8 mouse cellular contexts compared by ENCODE assay signal in genomic region chr19:45046523-45047321, GRCm38 (mm10). TPM values are rescaled to one million over a fixed set of nuclear protein-coding genes. Genes with fewer than 3 reads are reported as not detected.
DNase-seq lines count a peak whose midpoint lies in the region; ATAC-seq and TF ChIP-seq lines count a peak whose summit lies in the region.

No protein-coding gene starts in this region.

- TF ChIP-seq CTCF in gastrocnemius, adult 2 months (IDR thresholded peaks at IDR 0.05), result peak; percentile 29; the same call in 1 of the 2 replicates

- peak overlapping the region; percentile 76 for H3K4me3 ChIP-seq in gastrocnemius, adult 2 months

- peak; percentile 30 for ATAC-seq in inflammation-experienced regulatory T-cells, adult 6 months
- ATAC-seq in megakaryocyte progenitor cell, adult 5-6 weeks (replicated peaks; ENCODE audit: poor library complexity), result peak; percentile 26; the same call in 1 of the 2 replicates

- peak; percentile 89 for DNase-seq in R1 (ENCODE audit: low read depth, low spot score)
- peak; percentile 95 to 97 for DNase-seq in cerebellum, postnatal 25 days
- peak; percentile 95 for DNase-seq in gastrocnemius, adult 2 months
- DNase-seq in left cerebral cortex, adult 9 months (ENCODE audit: low spot score in 2 of 2), result peak; percentile 84 to 89
- DNase-seq in right cerebral cortex, postnatal 36 days (ENCODE audit: low spot score in 2 of 2), result peak; percentile 89 to 90
- peak; percentile 58 for DNase-seq in yolk sac, embryonic 10.5 days (ENCODE audit: low spot score)

- H3K27ac ChIP-seq in gastrocnemius, adult 2 months, result peak overlapping the region; percentile 99

- intact Hi-C loops in gastrocnemius, adult 2 months (cut with DNase I), result no loop called here

RNA-seq across cellular contexts. Expression of gene Sfxn3, which starts 0.6 kb away (rescaled TPM):
- 10 to 100 TPM; 17.1 to 25.1 TPM for total RNA-seq in gastrocnemius, adult 2 months (2021)
- 10 to 100 TPM; 61.5 to 97.7 (median 97.5) TPM for polyA plus RNA-seq in inflammation-experienced regulatory T-cells, adult 6 months (2017; shearing (Covaris generic))
- total RNA-seq in megakaryocyte progenitor cell, adult 5-6 weeks (2015), result 17.5 and 23.8 TPM in 2 replicates
- total RNA-seq in megakaryocyte progenitor cell, adult 5-6 weeks (2017), result 2.4 and 3.1 TPM in 2 replicates

RNA-seq across cellular contexts. Expression of gene Pdzd7, which starts 1.2 kb away (rescaled TPM):
- total RNA-seq in gastrocnemius, adult 2 months (2021), result 1 to 10 TPM; 5.9 to 6.8 TPM
- polyA plus RNA-seq in inflammation-experienced regulatory T-cells, adult 6 months (2017; shearing (Covaris generic)), result not detected
- total RNA-seq in megakaryocyte progenitor cell, adult 5-6 weeks (2015), result 0.05 TPM in 1 of 2 replicates, not detected in the other
- not detected in 2 replicates for total RNA-seq in megakaryocyte progenitor cell, adult 5-6 weeks (2017)

RNA-seq across cellular contexts. Expression of gene Kazald1, which starts 28.3 kb away (rescaled TPM):
- total RNA-seq in gastrocnemius, adult 2 months (2021), result 1 to 10 TPM; 4.2 to 5.9 TPM
- polyA plus RNA-seq in inflammation-experienced regulatory T-cells, adult 6 months (2017; shearing (Covaris generic)), result 1 to 10 TPM in 1 of 3 experiments, under 1 TPM in 2; 0.21 to 1.0 (median 0.56) TPM
- 0.17 and 0.25 TPM in 2 replicates for total RNA-seq in megakaryocyte progenitor cell, adult 5-6 weeks (2015)
- total RNA-seq in megakaryocyte progenitor cell, adult 5-6 weeks (2017), result 0.83 and 0.84 TPM in 2 replicates

RNA-seq across cellular contexts. Expression of gene Lzts2, which starts 32.5 kb away (rescaled TPM):
- total RNA-seq in gastrocnemius, adult 2 months (2021), result 10 to 100 TPM; 21.0 to 29.3 TPM
- 1 to 10 TPM in 1 of 3 experiments, under 1 TPM in 1, not detected in 1; 0.99 to 1.1 TPM for polyA plus RNA-seq in inflammation-experienced regulatory T-cells, adult 6 months (2017; shearing (Covaris generic))
- 4.8 and 5.1 TPM in 2 replicates for total RNA-seq in megakaryocyte progenitor cell, adult 5-6 weeks (2015)
- 7.7 and 8.6 TPM in 2 replicates for total RNA-seq in megakaryocyte progenitor cell, adult 5-6 weeks (2017)

RNA-seq across cellular contexts. Expression of gene Mrpl43, which starts 40.5 kb away (rescaled TPM):
- total RNA-seq in gastrocnemius, adult 2 months (2021), result 10 to 100 TPM; 31.0 to 42.5 TPM
- 10 to 100 TPM; 51.6 to 65.3 (median 55.9) TPM for polyA plus RNA-seq in inflammation-experienced regulatory T-cells, adult 6 months (2017; shearing (Covaris generic))
- 44.3 and 44.8 TPM in 2 replicates for total RNA-seq in megakaryocyte progenitor cell, adult 5-6 weeks (2015)
- total RNA-seq in megakaryocyte progenitor cell, adult 5-6 weeks (2017), result 25.2 and 30.3 TPM in 2 replicates

Comparison
In these comparisons a context has a peak if more than half of its experiments do, and no peak if none do; other contexts are left out.
1. Peak in every context shown above with its lines: DNase-seq, ATAC-seq, H3K4me3 ChIP-seq and H3K27ac ChIP-seq.
2. RNA of gene Pdzd7, which starts 1.2 kb away (total RNA-seq): 5.9 to 6.8 TPM in gastrocnemius, adult 2 months; 0.05 TPM in megakaryocyte progenitor cell, adult 5-6 weeks; every median in the first group is over 4 times any median in the second.